Mouse (Mus musculus) liver, embryonic 11.5 days (tissue): ENCODE results near the gene Cldn7. TPM values are rescaled to one million over a fixed set of nuclear protein-coding genes. Genes with fewer than 3 reads are reported as not detected.

Experiments
- ATAC-seq: fragments of 200-750 bp; cut with Nextera tagmentation; replicated peaks from 2 replicates; pipeline ENCODE4 v1.8.0; 2017; ENCODE audit warnings: moderate number of reproducible peaks, mild to moderate bottlenecking, moderate TSS enrichment, moderate library complexity; ENCODE audit not compliant: low FRiP score
- DNase-seq: peaks from one replicate; pipeline ENCODE4 v3.0.0-alpha.2; 2017; ENCODE audit warnings: low spot score
- H3K27ac ChIP-seq: fragments of 300-500 bp; sonication (generic); 2 replicates; pipeline ENCODE4 v1.5.1; 2014; ENCODE audit warnings: mild to moderate bottlenecking, low read depth, low read length, control low read depth
- H3K27me3 ChIP-seq: fragments of 300-500 bp; sonication (generic); replicated peaks from 2 replicates; pipeline ENCODE4 v1.6.1; 2014; ENCODE audit warnings: low read length, mixed read lengths; ENCODE audit not compliant: control insufficient read depth, insufficient read depth
- H3K36me3 ChIP-seq: fragments of 300-500 bp; sonication (generic); 2 replicates; pipeline ENCODE4 v1.6.1; 2014; ENCODE audit warnings: mild to moderate bottlenecking, low read length, moderate library complexity, mixed read lengths; ENCODE audit not compliant: control insufficient read depth, insufficient read depth
- H3K4me1 ChIP-seq: fragments of 300-500 bp; sonication (generic); replicated peaks from 2 replicates; pipeline ENCODE4 v1.6.1; 2014; ENCODE audit warnings: low read length, mixed read lengths; ENCODE audit not compliant: control insufficient read depth, insufficient read depth
- H3K4me2 ChIP-seq: fragments of 300-500 bp; sonication (generic); 2 replicates; pipeline ENCODE4 v1.6.1; 2014; ENCODE audit warnings: mild to moderate bottlenecking, control low read depth, moderate library complexity
- H3K4me3 ChIP-seq: fragments of 300-500 bp; sonication (generic); 2 replicates; pipeline ENCODE4 v1.5.1; 2014; ENCODE audit warnings: low read depth, low read length, control low read depth
- H3K9ac ChIP-seq: fragments of 300-500 bp; sonication (generic); 2 replicates; pipeline ENCODE4 v1.6.1; 2014; ENCODE audit warnings: low read depth, low read length, control low read depth
- H3K9me3 ChIP-seq: fragments of 300-500 bp; sonication (generic); 2 replicates; pipeline ENCODE4 v1.6.1; 2016; ENCODE audit warnings: low read length, inconsistent platforms, mixed read lengths; ENCODE audit not compliant: control insufficient read depth
- WGBS: fragments of 180-500 bp; shearing (Covaris S2); extraction: QIAGEN DNeasy Blood & Tissue Kit; methylation state at CpG from one replicate; pipeline ENCODE4 v1.1.7; 2014; 5-methylcytosine and 5-hydroxymethylcytosine counted together
- polyA plus RNA-seq: library from polyadenylated mRNA; unstranded; fragments of >200 nt; fragmentation: Nextera tagmentation; extraction: Ambion mirVana; gene quantifications from 2 replicates; pipeline ENCODE4 v1.2.1, GENCODE M21; 2014

The Cldn7 gene
- polyA plus RNA-seq, 1 experiment from 2014 or later: 4.0 TPM

DNA sequence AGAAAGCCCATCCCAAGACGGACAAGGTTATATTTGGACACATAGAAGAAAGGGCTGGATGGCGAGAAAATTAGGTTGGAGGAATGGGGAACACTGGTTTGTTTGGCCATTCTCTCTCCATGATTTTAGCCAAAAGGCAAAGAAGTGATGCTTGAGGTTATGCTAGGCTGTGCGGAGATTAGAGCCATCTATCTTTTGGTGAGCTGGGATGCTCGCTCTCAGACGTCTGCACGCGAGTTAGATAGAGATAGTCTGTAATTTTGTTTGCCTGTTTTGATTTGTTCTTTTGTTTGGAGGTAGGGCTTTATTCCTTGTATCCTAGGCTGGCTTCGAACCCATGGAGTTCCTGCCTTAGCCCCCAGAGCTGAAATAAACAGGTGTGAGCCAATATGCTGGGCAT, 36.6 kb downstream of the Cldn7 start:
- no peak for ATAC-seq
- no peaks in the 10 kb centered on the region for H3K9me3 ChIP-seq
- H3K4me1 ChIP-seq: peaks cover 25% of the 10 kb centered on the region
- H3K36me3 ChIP-seq: peaks cover 25% of the 10 kb centered on the region
- DNase-seq: no peak
- H3K27me3 ChIP-seq: no peaks in the 10 kb centered on the region
- H3K4me2 ChIP-seq: peak overlapping the region; percentile 81
- 9% methylated on average over 8 of the region's 8 CpGs for WGBS
- H3K9ac ChIP-seq: peak overlapping the region; percentile 74
- H3K27ac ChIP-seq: no peak overlapping the region; the same call in 1 of the 2 replicates
- H3K4me3 ChIP-seq: peak overlapping the region; percentile 77

DNA sequence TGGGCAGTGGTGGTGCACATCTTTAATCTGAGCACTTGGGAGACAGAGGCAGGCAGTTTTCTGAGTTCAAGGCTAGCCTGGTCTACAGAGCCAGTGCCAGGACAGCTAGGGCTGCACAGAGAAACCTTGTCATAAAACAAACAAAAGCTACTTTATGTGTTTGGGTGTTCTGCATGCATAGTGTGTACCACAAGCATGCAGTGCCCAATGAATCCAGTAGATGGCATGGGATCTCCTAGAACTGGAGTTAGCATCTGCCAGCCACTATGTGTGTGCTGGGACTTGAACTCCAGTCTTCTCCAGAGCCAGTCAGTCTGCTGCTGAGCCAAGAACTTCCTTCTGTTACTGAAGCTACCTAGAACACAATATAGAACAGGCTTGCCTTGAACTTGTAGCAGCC, 37.3 kb downstream of the Cldn7 start:
- H3K4me3 ChIP-seq: peak overlapping the region; percentile 77
- peaks cover 25% of the 10 kb centered on the region for H3K4me1 ChIP-seq
- peak overlapping the region; percentile 81 for H3K4me2 ChIP-seq
- no peaks in the 10 kb centered on the region for H3K9me3 ChIP-seq
- no peak for DNase-seq
- peaks cover 30% of the 10 kb centered on the region for H3K36me3 ChIP-seq
- no peaks in the 10 kb centered on the region for H3K27me3 ChIP-seq
- ATAC-seq: no peak
- no peak overlapping the region for H3K9ac ChIP-seq
- no peak overlapping the region for H3K27ac ChIP-seq

DNA sequence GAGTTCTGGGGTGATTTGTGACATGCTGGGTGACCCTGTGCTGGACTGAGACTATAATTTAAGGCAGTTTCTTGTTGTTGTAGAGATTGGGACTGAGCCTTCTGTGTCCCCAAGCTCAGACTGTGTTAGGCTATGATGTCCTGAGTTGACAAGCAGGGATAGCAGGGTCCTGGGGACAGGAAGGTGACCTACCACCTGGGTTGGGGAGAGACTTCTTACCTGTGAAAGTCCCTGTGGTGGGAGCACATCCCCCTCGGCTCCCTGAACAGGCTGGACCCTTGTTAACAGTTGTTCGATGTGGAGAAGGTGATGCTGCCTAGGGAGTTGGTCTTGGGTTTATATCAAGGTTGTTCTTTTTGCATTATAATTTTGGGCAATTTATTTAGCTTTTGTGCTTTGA, 37.9 kb downstream of the Cldn7 start:
- Histone ChIP-seq H3K4me3 (no peak overlapping the region), H3K9me3 (no peaks in the 10 kb centered on the region), H3K4me1 (peaks cover 22% of the 10 kb centered on the region), H3K27me3 (no peaks in the 10 kb centered on the region), H3K9ac (no peak overlapping the region), H3K27ac (no peak overlapping the region), H3K36me3 (peaks cover 32% of the 10 kb centered on the region), H3K4me2 (peak overlapping the region; percentile 1; the same call in 1 of the 2 replicates)
- no peak for ATAC-seq
- DNase-seq: no peak
- 84% methylated on average over 2 of the region's 2 CpGs for WGBS

DNA sequence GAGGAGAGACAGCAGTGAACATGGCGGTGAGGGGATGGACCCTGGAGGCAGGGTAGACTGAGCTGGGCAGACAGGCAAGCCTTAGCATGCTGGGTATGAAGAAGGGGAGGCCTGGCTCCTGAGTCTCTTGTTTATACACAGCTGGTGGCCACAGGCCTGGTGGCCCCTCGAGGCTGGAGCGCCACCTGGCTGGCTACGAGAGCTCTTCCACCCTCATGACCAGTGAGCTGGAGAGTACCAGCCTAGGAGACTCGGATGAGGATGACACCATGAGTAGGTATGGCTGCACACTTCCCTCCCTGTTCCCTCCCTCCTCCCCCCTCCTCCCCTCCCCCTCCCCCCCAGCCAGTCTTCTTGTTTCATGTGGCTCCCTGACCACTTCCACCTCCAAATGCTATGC, 40.9 kb downstream of the Cldn7 start:
- H3K9ac ChIP-seq: no peak overlapping the region
- WGBS: 63% methylated on average over 5 of the region's 5 CpGs
- peaks cover 27% of the 10 kb centered on the region for H3K36me3 ChIP-seq
- peaks cover 11% of the 10 kb centered on the region for H3K4me1 ChIP-seq
- no peaks in the 10 kb centered on the region for H3K27me3 ChIP-seq
- H3K4me3 ChIP-seq: no peak overlapping the region
- no peak for ATAC-seq
- H3K9me3 ChIP-seq: no peaks in the 10 kb centered on the region
- H3K27ac ChIP-seq: no peak overlapping the region
- DNase-seq: no peak
- H3K4me2 ChIP-seq: no peak overlapping the region

DNA sequence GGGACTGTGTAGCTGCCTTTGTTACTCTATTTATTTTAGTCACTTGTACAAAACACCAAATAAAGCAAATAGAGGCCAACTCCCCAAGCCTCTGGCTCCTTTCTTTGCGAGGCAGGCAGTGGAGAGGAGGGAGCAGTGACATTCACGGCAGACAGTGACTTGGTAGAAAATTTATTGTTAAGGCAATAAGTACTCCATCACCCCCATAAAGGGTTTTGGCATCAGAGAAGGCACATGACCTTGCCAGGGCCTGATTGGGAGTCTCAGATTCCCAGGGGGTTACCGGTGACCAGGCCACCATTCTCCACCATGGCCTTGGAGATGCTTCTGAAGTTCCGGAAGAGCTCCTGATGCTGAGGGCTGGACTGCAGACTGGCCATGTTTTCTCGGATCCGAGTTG, 45.5 kb downstream of the Cldn7 start:
- 91% methylated on average over 6 of the region's 6 CpGs for WGBS
- peaks cover 8% of the 10 kb centered on the region for H3K4me1 ChIP-seq
- no peak overlapping the region for H3K9ac ChIP-seq
- no peaks in the 10 kb centered on the region for H3K9me3 ChIP-seq
- ATAC-seq (no peak), DNase-seq (no peak)
- no peaks in the 10 kb centered on the region for H3K27me3 ChIP-seq
- H3K4me2 ChIP-seq: no peak overlapping the region
- H3K27ac ChIP-seq: no peak overlapping the region
- peaks cover 55% of the 10 kb centered on the region for H3K36me3 ChIP-seq
- no peak overlapping the region for H3K4me3 ChIP-seq

DNA sequence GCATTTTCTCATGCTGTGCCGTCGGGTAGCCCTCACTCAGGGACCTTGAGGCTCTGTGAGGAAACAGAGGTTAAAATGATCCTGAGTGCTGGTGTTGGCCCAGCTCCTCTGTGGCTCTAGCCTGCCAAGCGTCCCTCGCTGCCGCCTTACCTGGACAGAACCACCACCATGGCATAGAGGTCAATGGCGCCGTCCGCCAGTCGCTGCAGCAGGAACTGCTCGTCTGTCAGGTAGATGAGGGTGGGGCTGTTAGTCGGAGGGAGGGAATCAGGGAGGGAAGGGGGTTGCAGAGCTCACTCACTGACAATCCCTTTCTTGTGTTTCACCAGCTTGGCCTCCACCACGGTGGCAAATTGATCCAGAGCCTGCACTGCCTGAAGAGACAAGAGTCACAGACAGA, 46.0 kb downstream of the Cldn7 start:
- no peak for ATAC-seq
- no peak for DNase-seq
- 85% methylated on average over 12 of the region's 12 CpGs for WGBS
- no peaks in the 10 kb centered on the region for H3K27me3 ChIP-seq
- no peaks in the 10 kb centered on the region for H3K9me3 ChIP-seq
- peaks cover 55% of the 10 kb centered on the region for H3K36me3 ChIP-seq
- no peak overlapping the region for H3K9ac ChIP-seq
- H3K4me3 ChIP-seq: no peak overlapping the region
- no peak overlapping the region for H3K27ac ChIP-seq
- H3K4me2 ChIP-seq: no peak overlapping the region
- peaks cover 8% of the 10 kb centered on the region for H3K4me1 ChIP-seq

DNA sequence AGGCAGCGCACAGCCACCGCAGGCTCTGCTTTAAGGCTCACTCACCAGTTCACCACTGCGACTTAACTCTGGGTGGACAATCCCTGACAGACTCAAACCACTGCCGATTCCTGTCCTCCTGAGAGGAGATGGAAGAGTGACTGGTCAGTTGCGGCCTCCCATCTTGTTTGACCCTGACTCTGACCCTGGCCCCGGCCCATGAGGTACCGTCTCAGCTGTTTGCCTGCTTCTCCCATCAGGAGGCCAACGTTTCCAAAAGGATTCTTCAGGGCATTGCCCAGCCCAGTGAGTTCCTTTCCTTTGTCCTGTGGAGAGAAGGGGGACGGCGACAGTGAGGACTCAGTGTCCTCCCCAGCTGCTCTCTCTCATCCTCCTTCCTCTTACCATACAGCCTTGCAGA, 46.4 kb downstream of the Cldn7 start:
- 85% methylated on average over 10 of the region's 10 CpGs for WGBS
- peaks cover 52% of the 10 kb centered on the region for H3K36me3 ChIP-seq

DNA sequence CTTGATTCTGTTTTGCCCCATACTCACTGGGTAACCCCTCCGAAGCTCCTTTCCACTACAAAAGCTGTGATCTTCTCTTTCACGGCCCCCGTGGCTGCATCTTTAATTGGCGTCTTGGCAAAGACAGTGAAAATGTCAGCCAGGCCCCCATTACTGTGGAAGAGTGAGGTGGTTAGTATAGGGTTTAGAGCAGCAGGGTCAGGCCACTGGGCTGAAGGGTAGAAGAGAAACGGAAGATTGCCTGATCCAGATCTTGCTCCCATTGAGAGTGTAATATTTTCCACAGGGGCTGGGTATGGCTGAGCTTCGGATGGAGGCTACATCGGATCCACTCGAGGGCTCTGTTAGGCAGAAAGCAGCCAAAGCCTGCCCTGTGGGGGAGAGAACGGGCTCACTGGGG, 48.4 kb downstream of the Cldn7 start:
- Histone ChIP-seq H3K4me1 (peaks cover 17% of the 10 kb centered on the region), H3K4me2 (no peak overlapping the region), H3K4me3 (no peak overlapping the region), H3K27ac (no peak overlapping the region), H3K36me3 (peaks cover 39% of the 10 kb centered on the region), H3K9me3 (no peaks in the 10 kb centered on the region), H3K27me3 (no peaks in the 10 kb centered on the region), H3K9ac (no peak overlapping the region)
- no peak for ATAC-seq
- 90% methylated on average over 9 of the region's 9 CpGs for WGBS
- no peak for DNase-seq

More for the DNA sequence above, 46.4 kb downstream of the Cldn7 start:
- Histone ChIP-seq H3K4me3 (no peak overlapping the region), H3K27me3 (no peaks in the 10 kb centered on the region), H3K9ac (no peak overlapping the region), H3K4me1 (peaks cover 8% of the 10 kb centered on the region), H3K9me3 (no peaks in the 10 kb centered on the region), H3K27ac (no peak overlapping the region), H3K4me2 (no peak overlapping the region)
- DNase-seq (no peak), ATAC-seq (no peak)

DNA sequence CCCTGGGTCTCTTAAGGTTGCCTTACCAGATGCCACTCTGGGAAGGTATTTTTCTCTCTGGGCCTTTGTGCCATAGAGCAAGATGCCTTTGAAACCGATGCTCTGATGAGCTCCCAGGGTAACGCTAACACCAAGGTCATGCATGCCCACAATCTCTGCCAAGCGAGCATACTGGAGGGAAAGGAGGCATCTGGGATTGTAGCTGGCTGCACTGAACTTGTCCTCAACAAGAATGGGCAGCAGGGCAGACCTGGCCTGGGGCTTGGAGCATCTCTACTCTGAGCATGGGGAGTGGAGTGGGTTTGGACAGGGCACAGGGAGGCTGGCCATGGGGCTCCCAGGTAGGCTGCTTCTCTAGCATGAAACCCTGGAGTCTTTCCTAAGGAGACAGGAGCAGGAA, 48.8 kb downstream of the Cldn7 start:
- Histone ChIP-seq H3K4me1 (peaks cover 19% of the 10 kb centered on the region), H3K9me3 (no peaks in the 10 kb centered on the region), H3K27ac (no peak overlapping the region), H3K4me2 (no peak overlapping the region), H3K4me3 (no peak overlapping the region), H3K36me3 (peaks cover 39% of the 10 kb centered on the region), H3K27me3 (no peaks in the 10 kb centered on the region), H3K9ac (no peak overlapping the region)
- ATAC-seq (no peak), DNase-seq (no peak)
- 88% methylated on average over 3 of the region's 3 CpGs for WGBS
